In the genomic region with DNA sequence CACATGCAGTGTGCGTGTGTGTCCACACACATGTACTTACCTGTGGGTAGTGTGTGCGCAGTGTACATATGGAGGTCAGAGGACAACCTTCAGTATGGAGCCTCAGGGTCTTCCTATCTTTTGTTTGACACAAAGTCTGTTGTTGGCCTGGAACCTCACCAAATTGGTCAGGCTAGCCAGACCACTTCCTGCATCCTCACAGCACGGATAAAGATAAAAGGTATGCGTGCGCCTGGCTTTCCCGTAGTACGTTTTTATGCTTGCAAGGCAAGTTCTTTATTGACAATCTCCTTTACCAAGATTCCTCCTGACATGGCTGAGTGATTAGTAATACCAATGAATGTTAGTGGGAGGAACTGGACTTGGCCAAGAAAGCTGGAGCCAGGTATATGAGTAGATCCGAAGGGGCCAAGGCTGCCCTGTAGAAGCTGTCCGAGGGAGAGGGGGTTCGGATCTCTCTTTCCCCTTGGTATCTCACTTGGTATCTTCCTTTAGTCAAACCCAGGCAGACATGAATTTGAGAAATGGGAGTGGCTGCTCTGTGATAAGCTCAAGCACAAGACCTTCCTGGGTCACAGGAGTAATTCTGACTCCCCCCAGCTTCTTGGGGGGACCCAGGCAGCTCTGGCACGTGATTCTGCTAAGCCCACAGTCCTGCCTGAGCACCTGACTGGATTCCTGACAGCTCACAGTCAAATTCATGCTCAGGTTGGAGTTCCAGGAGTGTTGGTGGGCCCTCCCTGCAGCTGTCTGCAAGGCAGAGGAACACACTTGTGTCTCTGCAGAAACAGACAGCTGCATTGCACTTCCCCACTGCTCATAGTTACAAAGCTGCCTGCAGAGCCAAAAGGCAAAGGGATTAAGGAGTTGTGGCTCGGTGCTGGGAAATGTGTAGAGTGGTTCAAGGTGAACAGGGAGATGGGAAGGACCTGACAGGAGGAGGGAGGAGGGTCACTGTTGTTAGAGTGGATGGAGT, we compare ENCODE assay signal across 10 mouse cellular contexts. TPM values are rescaled to one million over a fixed set of nuclear protein-coding genes. Genes with fewer than 3 reads are reported as not detected.
DNase-seq lines count a peak whose midpoint lies in the region; ATAC-seq and TF ChIP-seq lines count a peak whose summit lies in the region.
"Had no signal": no experiment of that assay in that cellular context is flagged by ENCODE, and none has a peak within 500 bp of the region (broad histone marks: within the 10 kb centered on the region; RNA-seq: fewer than 3 reads in every experiment).

No protein-coding gene starts in this region.

- no peaks in the 10 kb centered on the region for H3K36me3 ChIP-seq in forebrain, embryonic 10.5 days (replicated peaks)
- no peaks in the 10 kb centered on the region for H3K36me3 ChIP-seq in forebrain, embryonic 14.5 days (ENCODE audit: control insufficient read depth, insufficient read depth, low read length)
- H3K36me3 ChIP-seq in kidney, embryonic 15.5 days, result 0 out of 2 replicates have a peak, but pooled peaks cover 3% of the 10 kb centered on the region
- H3K36me3 ChIP-seq in kidney, embryonic 14.5 days (ENCODE audit: control insufficient read depth, insufficient read depth, low read length), result no peaks in the 10 kb centered on the region
- H3K36me3 ChIP-seq in liver, embryonic 14.5 days (replicated peaks; ENCODE audit: control insufficient read depth, insufficient read depth, low read depth), result peaks cover 60% of the 10 kb centered on the region

- no peak for ATAC-seq in forebrain, embryonic 14.5 days
- ATAC-seq in kidney, embryonic 15.5 days (replicated peaks; ENCODE audit: low FRiP score), result no peak
- no peak for ATAC-seq in kidney, embryonic 14.5 days (ENCODE audit: low FRiP score, low TSS enrichment)
- peak; percentile 12; the same call in 1 of the 2 replicates for ATAC-seq in liver, embryonic 14.5 days (ENCODE audit: insufficient read depth)

- H3K27me3 ChIP-seq in forebrain, embryonic 10.5 days (ENCODE audit: poor library complexity, severe bottlenecking), result peaks cover 67% of the 10 kb centered on the region
- H3K27me3 ChIP-seq in forebrain, embryonic 14.5 days (replicated peaks; ENCODE audit: control insufficient read depth, insufficient read depth, low read length), result 0 out of 2 replicates have a peak, but pooled peaks cover 5% of the 10 kb centered on the region
- H3K27me3 ChIP-seq in kidney, embryonic 15.5 days, result no peaks in the 10 kb centered on the region
- no peaks in the 10 kb centered on the region for H3K27me3 ChIP-seq in kidney, embryonic 14.5 days (ENCODE audit: control insufficient read depth, insufficient read depth, low read length)
- no peaks in the 10 kb centered on the region for H3K27me3 ChIP-seq in liver, embryonic 14.5 days (ENCODE audit: control insufficient read depth, insufficient read depth, low read length)

- H3K4me2 ChIP-seq in forebrain, embryonic 14.5 days (ENCODE audit: low read length), result no peak overlapping the region
- no peak overlapping the region for H3K4me2 ChIP-seq in kidney, embryonic 15.5 days
- no peak overlapping the region for H3K4me2 ChIP-seq in kidney, embryonic 14.5 days (replicated peaks; ENCODE audit: low read depth, low read length)
- H3K4me2 ChIP-seq in liver, embryonic 14.5 days (ENCODE audit: low read depth), result peak overlapping the region; percentile 85

- TF ChIP-seq EP300 in liver, embryonic 14.5 days (IDR thresholded peaks at IDR 0.05; ENCODE audit: low read depth), result peak; percentile 40; the same call in 1 of the 2 replicates

- peak overlapping the region; percentile 66; the same call in 1 of the 2 replicates for H3K27ac ChIP-seq in forebrain, embryonic 10.5 days
- no peak overlapping the region for H3K27ac ChIP-seq in forebrain, embryonic 14.5 days (ENCODE audit: low read depth, low read length)
- peak overlapping the region; percentile 71 for H3K27ac ChIP-seq in kidney, embryonic 15.5 days
- H3K27ac ChIP-seq in kidney, embryonic 14.5 days (ENCODE audit: low read depth, low read length), result no peak overlapping the region
- peak overlapping the region; percentile 95 for H3K27ac ChIP-seq in liver, embryonic 14.5 days

- DNase-seq in forebrain, embryonic 10.5 days (ENCODE audit: extremely low spot score, low spot score), result no peak
- DNase-seq in forebrain, embryonic 14.5 days (ENCODE audit: low spot score), result no peak
- DNase-seq in c-Kit-positive CD71-positive TER-119-positive erythroid progenitor cells, embryonic 14.5 days (ENCODE audit: low spot score), result peak; percentile 62
- peak; percentile 55 to 57 (median 56) for DNase-seq in liver, embryonic 14.5 days (ENCODE audit: low read depth in 3 of 3, low spot score in 3 of 3)
- no peak for DNase-seq in gastrocnemius, adult 18-20 months (ENCODE audit: low spot score)
- no peak for DNase-seq in adrenal gland, postnatal 4 days (ENCODE audit: low spot score in 2 of 2)
- DNase-seq: gastrocnemius, postnatal 36 days; thymus, postnatal 36 days had no signal

- WGBS in forebrain, embryonic 10.5 days, result 81% methylated on average over 12 of the region's 12 CpGs
- WGBS in forebrain, embryonic 14.5 days, result 78% methylated on average over 12 of the region's 12 CpGs
- 71% methylated on average over 12 of the region's 12 CpGs for WGBS in kidney, embryonic 15.5 days
- 77% methylated on average over 12 of the region's 12 CpGs for WGBS in kidney, embryonic 14.5 days
- 25% methylated on average over 12 of the region's 12 CpGs for WGBS in liver, embryonic 14.5 days (ENCODE audit: insufficient replicate concordance)

- H3K4me1 ChIP-seq in forebrain, embryonic 10.5 days, result peaks cover 72% of the 10 kb centered on the region
- peaks cover 23% of the 10 kb centered on the region for H3K4me1 ChIP-seq in forebrain, embryonic 14.5 days (ENCODE audit: control insufficient read depth, insufficient read depth, low read length)
- peaks cover 86% of the 10 kb centered on the region for H3K4me1 ChIP-seq in kidney, embryonic 15.5 days
- peaks cover 44% of the 10 kb centered on the region for H3K4me1 ChIP-seq in kidney, embryonic 14.5 days (ENCODE audit: control insufficient read depth, insufficient read depth, low read length)
- peaks cover 71 to 77% of the 10 kb centered on the region in 2 experiments for H3K4me1 ChIP-seq in liver, embryonic 14.5 days (replicated peaks; ENCODE audit: control insufficient read depth in 2 of 2, insufficient read depth in 2 of 2, low read length in 1 of 2)

- H3K9ac ChIP-seq in forebrain, embryonic 14.5 days (ENCODE audit: low read length), result no peak overlapping the region
- no peak overlapping the region for H3K9ac ChIP-seq in kidney, embryonic 15.5 days
- no peak overlapping the region for H3K9ac ChIP-seq in kidney, embryonic 14.5 days (ENCODE audit: low read depth, low read length)
- peak overlapping the region; percentile 95 for H3K9ac ChIP-seq in liver, embryonic 14.5 days (replicated peaks)

- TF ChIP-seq CTCF in liver, embryonic 14.5 days (IDR thresholded peaks at IDR 0.05; ENCODE audit: low read depth), result no peak

- H3K4me3 ChIP-seq in forebrain, embryonic 10.5 days, result no peak overlapping the region
- no peak overlapping the region for H3K4me3 ChIP-seq in forebrain, embryonic 14.5 days (ENCODE audit: low read depth, low read length)
- H3K4me3 ChIP-seq in kidney, embryonic 15.5 days (replicated peaks), result no peak overlapping the region
- no peak overlapping the region for H3K4me3 ChIP-seq in kidney, embryonic 14.5 days (ENCODE audit: low read length)
- H3K4me3 ChIP-seq in liver, embryonic 14.5 days (ENCODE audit: insufficient read depth in 1 of 2, low read depth in 2 of 2, low read length in 2 of 2), result peak overlapping the region; percentile 60 to 70

- H3K9me3 ChIP-seq in forebrain, embryonic 10.5 days, result no peaks in the 10 kb centered on the region
- no peaks in the 10 kb centered on the region for H3K9me3 ChIP-seq in forebrain, embryonic 14.5 days (replicated peaks; ENCODE audit: control insufficient read depth, low read length)
- H3K9me3 ChIP-seq in kidney, embryonic 15.5 days (replicated peaks), result no peaks in the 10 kb centered on the region
- H3K9me3 ChIP-seq in kidney, embryonic 14.5 days (ENCODE audit: control insufficient read depth, low read length), result no peaks in the 10 kb centered on the region
- H3K9me3 ChIP-seq in liver, embryonic 14.5 days (ENCODE audit: control insufficient read depth, low read length), result no peaks in the 10 kb centered on the region

RNA-seq across cellular contexts. Expression of a gene that starts 6.1 kb away (rescaled TPM):
- polyA plus RNA-seq in forebrain, embryonic 10.5 days (2016; fragmentation: Nextera tagmentation; extraction: Ambion mirVana), result 27.3 and 31.5 TPM in 2 replicates
- 24.3 and 25.7 TPM in 2 replicates for polyA plus RNA-seq in forebrain, embryonic 14.5 days (2014; fragmentation: Nextera tagmentation; extraction: Ambion mirVana)
- 49.9 and 52.1 TPM in 2 replicates for polyA plus RNA-seq in kidney, embryonic 15.5 days (2015; fragmentation: Nextera tagmentation; extraction: Ambion mirVana)
- polyA plus RNA-seq in kidney, embryonic 14.5 days (2014; fragmentation: Nextera tagmentation; extraction: Ambion mirVana), result 38.7 and 48.9 TPM in 2 replicates
- 116 and 155 TPM in 2 replicates for polyA plus RNA-seq in liver, embryonic 14.5 days (2012; rRNA removed)
- polyA plus RNA-seq in liver, embryonic 14.5 days (2014; fragmentation: Nextera tagmentation; extraction: Ambion mirVana), result 295 and 311 TPM in 2 replicates
- total RNA-seq in gastrocnemius, adult 18-20 months (2021), result 100 to 1,000 TPM; 180 to 190 TPM
- total RNA-seq in adrenal gland, postnatal 4 days (2021), result 10 to 100 TPM; 48.7 to 54.5 TPM

Comparison
In these comparisons a context has a peak if more than half of its experiments do, and no peak if none do; other contexts are left out.
1. H3K27ac ChIP-seq: peak in forebrain, embryonic 10.5 days (single experiment), kidney, embryonic 15.5 days (single experiment) and liver, embryonic 14.5 days (single experiment); none in forebrain, embryonic 14.5 days (single experiment) and kidney, embryonic 14.5 days (single experiment).
2. DNase-seq: peak in c-Kit-positive CD71-positive TER-119-positive erythroid progenitor cells, embryonic 14.5 days (single experiment) and liver, embryonic 14.5 days (3 of 3); none in forebrain, embryonic 10.5 days (single experiment), forebrain, embryonic 14.5 days (single experiment), gastrocnemius, adult 18-20 months (single experiment) and adrenal gland, postnatal 4 days (0 of 2).
3. H3K4me3 ChIP-seq: peak in liver, embryonic 14.5 days (2 of 2); none in forebrain, embryonic 10.5 days (single experiment), forebrain, embryonic 14.5 days (single experiment), kidney, embryonic 15.5 days (single experiment) and kidney, embryonic 14.5 days (single experiment).